Mouse (Mus musculus) erythroblast, embryonic 14.5 days (primary cell): ENCODE measurements around the gene Fbxl2.

Source experiments
- GATA1 ChIP-seq: IDR thresholded peaks from 2 replicates; pipeline ENCODE4 v1.6.1; 2012; ENCODE audit warnings: low read length, inconsistent platforms, mixed read lengths
- TAL1 ChIP-seq: IDR thresholded peaks from 3 replicates; pipeline ENCODE4 v1.6.1; 2012; ENCODE audit warnings: low read length, inconsistent platforms, mixed read lengths

DNA sequence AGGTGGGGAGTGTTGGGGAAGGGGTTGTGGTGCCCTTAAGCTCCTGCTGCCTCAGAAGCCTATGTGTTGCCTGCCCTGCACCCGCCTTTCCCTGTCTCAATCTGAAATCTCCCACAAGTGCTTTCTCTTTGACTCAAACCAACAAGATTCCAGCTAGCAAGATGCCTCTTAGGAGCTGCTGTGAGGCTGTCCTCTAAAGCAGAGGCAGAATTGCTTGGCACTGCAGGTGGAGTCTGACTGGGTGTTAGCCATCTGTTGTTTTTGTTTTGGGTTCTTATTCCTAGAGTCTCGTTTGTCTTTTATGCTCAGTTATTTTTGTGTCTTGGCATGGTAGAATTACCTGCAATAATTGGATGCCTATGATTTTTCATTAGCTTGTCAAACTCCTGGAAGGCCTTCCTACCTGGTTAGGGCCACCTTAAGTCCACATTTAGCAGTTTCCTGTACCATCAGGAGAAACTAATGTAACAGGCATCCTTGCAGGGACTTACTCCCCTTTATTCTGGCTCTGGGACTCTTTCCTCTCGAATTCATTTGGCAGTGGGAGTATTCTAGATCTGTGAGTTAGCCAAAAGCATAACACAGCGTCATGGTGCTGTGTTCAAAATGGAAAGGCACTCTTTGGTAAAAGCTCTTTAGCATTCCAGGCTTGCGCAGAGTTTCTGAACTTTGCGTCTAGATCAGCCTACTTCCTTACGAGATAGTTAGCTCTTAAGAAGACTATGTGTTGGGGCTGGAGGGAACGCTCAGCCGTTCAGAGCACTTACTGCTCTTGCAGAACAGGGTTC, 106.7 kb downstream of the Fbxl2 start:
- TF ChIP-seq GATA1: no peak
- TF ChIP-seq TAL1: no peak
